Mouse (Mus musculus) kidney, embryonic 14.5 days (tissue): ENCODE measurements around the gene Sbf2. TPM values are rescaled to one million over a fixed set of nuclear protein-coding genes. Genes with fewer than 3 reads are reported as not detected.
A peak's percentile ranks its signal among the peaks of the same experiment; 100 is the strongest.

ENCODE experiments used
- ATAC-seq: fragments of 200-750 bp; cut with Nextera tagmentation; 2 replicates; pipeline ENCODE4 v1.8.0; 2017; ENCODE audit warnings: moderate number of reproducible peaks, mild to moderate bottlenecking, moderate TSS enrichment, moderate library complexity; ENCODE audit not compliant: low FRiP score, low TSS enrichment
- H3K27ac ChIP-seq: fragments of 300-500 bp; sonication (generic); 2 replicates; pipeline ENCODE4 v1.5.1; 2014; ENCODE audit warnings: low read depth, mild to moderate bottlenecking, low read length, moderate library complexity, mixed read lengths
- H3K27me3 ChIP-seq: fragments of 300-500 bp; sonication (generic); 2 replicates; pipeline ENCODE4 v1.6.1; 2014; ENCODE audit warnings: mild to moderate bottlenecking, low read length; ENCODE audit not compliant: control insufficient read depth, insufficient read depth
- H3K36me3 ChIP-seq: fragments of 300-500 bp; sonication (generic); 2 replicates; pipeline ENCODE4 v1.6.1; 2014; ENCODE audit warnings: low read length, mixed read lengths; ENCODE audit not compliant: control insufficient read depth, insufficient read depth
- H3K4me1 ChIP-seq: fragments of 300-500 bp; sonication (generic); 2 replicates; pipeline ENCODE4 v1.6.1; 2014; ENCODE audit warnings: low read length, mixed read lengths; ENCODE audit not compliant: control insufficient read depth, insufficient read depth
- H3K4me2 ChIP-seq: fragments of 300-500 bp; sonication (generic); replicated peaks from 2 replicates; pipeline ENCODE4 v1.6.1; 2014; ENCODE audit warnings: low read depth, mild to moderate bottlenecking, low read length
- H3K4me3 ChIP-seq: fragments of 300-500 bp; sonication (generic); 2 replicates; pipeline ENCODE4 v1.5.1; 2014; ENCODE audit warnings: mild to moderate bottlenecking, low read length
- H3K9ac ChIP-seq: fragments of 300-500 bp; sonication (generic); 2 replicates; pipeline ENCODE4 v1.6.1; 2014; ENCODE audit warnings: low read depth, mild to moderate bottlenecking, low read length, moderate library complexity
- H3K9me3 ChIP-seq: fragments of 300-500 bp; sonication (generic); 2 replicates; pipeline ENCODE4 v1.6.1; 2016; ENCODE audit warnings: low read length; ENCODE audit not compliant: control insufficient read depth
- WGBS: fragments of 180-500 bp; shearing (Covaris S2); extraction: QIAGEN DNeasy Blood & Tissue Kit; methylation state at CpG from one replicate; pipeline ENCODE4 v1.1.7; 2014; 5-methylcytosine and 5-hydroxymethylcytosine counted together
- polyA plus RNA-seq: library from polyadenylated mRNA; unstranded; fragments of >200 nt; fragmentation: Nextera tagmentation; extraction: Ambion mirVana; gene quantifications from 2 replicates; pipeline ENCODE4 v1.2.1, GENCODE M21; 2014

The Sbf2 gene
- 29.6 and 44.6 TPM in 2 replicates for polyA plus RNA-seq

DNA sequence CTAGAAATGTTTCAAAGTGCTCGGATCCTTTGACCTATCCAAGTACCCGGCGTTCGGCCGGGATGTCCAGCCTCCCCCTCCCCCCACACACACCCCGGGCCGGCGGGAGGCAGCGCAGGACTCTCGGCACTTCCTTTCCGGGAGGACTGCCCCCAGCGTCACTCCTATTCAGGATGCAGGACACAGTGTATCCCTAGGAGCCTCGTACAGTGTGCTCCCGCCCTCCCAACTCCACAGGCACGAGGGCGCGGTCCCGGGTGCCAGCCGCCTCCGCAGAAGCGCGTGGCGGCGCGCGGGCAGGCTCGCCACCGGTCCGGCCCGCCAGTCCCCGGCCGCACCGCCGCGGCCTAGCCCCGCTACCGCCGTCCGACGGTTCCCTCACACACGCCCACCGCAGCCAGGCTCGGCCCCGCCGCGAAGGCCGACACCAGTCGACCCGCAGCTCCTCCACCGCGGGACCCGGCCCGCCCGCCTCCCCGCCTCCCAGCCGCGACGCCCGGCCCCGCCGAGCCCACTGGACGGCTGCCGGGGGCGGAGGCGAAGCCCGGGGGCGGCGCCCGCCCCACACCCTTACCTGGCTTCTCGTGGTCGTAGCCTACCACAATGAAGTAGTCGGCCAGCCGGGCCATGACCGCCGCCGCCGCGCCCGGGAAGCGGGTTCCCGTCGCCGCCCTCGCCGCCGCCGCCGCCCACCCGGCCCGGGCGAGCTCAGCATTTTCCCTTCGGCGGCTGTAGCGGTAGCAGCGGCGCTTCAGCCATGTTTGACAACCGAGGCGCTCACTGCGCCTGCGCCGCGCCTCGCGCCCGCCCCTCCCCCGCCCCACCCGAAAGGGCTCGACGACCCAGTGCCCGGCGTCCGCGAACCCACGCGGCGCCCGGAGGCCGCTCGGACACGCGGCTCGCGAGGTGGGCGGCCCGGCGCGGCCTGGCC, at the start of gene Sbf2:
TSS of gene Sbf2 (minus strand) at position 790 of the 931 bp plus-strand sequence.
- Histone ChIP-seq H3K36me3 (no peaks in the 10 kb centered on the region), H3K9ac (peak within 1 kb of the TSS; percentile 96), H3K4me1 (0 out of 2 replicates have a peak, but pooled peaks cover 4% of the 10 kb centered on the region), H3K27ac (peak within 1 kb of the TSS; percentile 99), H3K9me3 (no peaks in the 10 kb centered on the region), H3K4me2 (peak within 1 kb of the TSS; percentile 53), H3K27me3 (no peaks in the 10 kb centered on the region), H3K4me3 (peak within 1 kb of the TSS; percentile 89)
- ATAC-seq, result peak; percentile 94
- WGBS, result under 1% methylated on average over 120 of the region's 127 CpGs

- Histone ChIP-seq H3K36me3 (no peaks in the 10 kb centered on the region), H3K27me3 (no peaks in the 10 kb centered on the region), H3K9ac (no peak overlapping the region), H3K4me1 (no peaks in the 10 kb centered on the region), H3K4me3 (no peak overlapping the region), H3K9me3 (no peaks in the 10 kb centered on the region), H3K27ac (no peak overlapping the region), H3K4me2 (no peak overlapping the region)
- ATAC-seq, result no peak
- WGBS, result 49% methylated on average over 3 of the region's 3 CpGs
These were observed 43.7 kb upstream of the Sbf2 start for GRCm38 (mm10) chr7:110658378-110658928.

- WGBS, result 55% methylated on average over 6 of the region's 6 CpGs
- H3K27me3 ChIP-seq, result no peaks in the 10 kb centered on the region
- H3K9ac ChIP-seq, result no peak overlapping the region
- no peak overlapping the region for H3K27ac ChIP-seq
- H3K36me3 ChIP-seq, result no peaks in the 10 kb centered on the region
- H3K4me3 ChIP-seq, result no peak overlapping the region
- H3K9me3 ChIP-seq, result no peaks in the 10 kb centered on the region
- ATAC-seq, result no peak
- no peaks in the 10 kb centered on the region for H3K4me1 ChIP-seq
- H3K4me2 ChIP-seq, result no peak overlapping the region
These were observed 41.2 kb upstream of the Sbf2 start for GRCm38 (mm10) chr7:110655966-110656365.

GRCm38 (mm10) chr7:110655230-110655629, 40.5 kb upstream of the Sbf2 start:
- WGBS, result 82% methylated on average over 3 of the region's 3 CpGs
- H3K4me3 ChIP-seq, result no peak overlapping the region
- H3K27me3 ChIP-seq, result no peaks in the 10 kb centered on the region
- no peak for ATAC-seq
- no peak overlapping the region for H3K9ac ChIP-seq
- H3K4me2 ChIP-seq, result no peak overlapping the region
- no peaks in the 10 kb centered on the region for H3K9me3 ChIP-seq
- H3K4me1 ChIP-seq, result no peaks in the 10 kb centered on the region
- H3K36me3 ChIP-seq, result no peaks in the 10 kb centered on the region
- no peak overlapping the region for H3K27ac ChIP-seq

DNA sequence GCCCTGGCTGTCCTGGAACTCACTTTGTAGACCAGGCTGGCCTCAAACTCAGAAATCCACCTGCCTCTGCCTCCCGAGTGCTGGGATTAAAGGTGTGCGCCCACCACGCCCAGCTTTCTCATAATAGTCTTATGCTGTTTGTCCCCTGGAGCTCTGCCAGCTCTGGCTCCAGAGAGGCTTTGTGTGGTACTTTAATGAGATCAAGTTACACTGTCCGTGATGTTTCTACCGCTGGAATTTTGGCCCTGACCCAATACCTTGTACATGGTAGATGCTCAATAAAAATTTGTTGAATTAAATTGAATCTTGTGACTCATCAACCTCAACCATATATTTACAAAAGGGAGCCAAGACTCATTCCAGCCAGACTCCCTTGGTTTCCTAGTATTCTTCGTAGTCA, 36.4 kb upstream of the Sbf2 start:
- Histone ChIP-seq H3K27me3 (no peaks in the 10 kb centered on the region), H3K4me3 (no peak overlapping the region), H3K4me2 (no peak overlapping the region), H3K36me3 (no peaks in the 10 kb centered on the region), H3K4me1 (no peaks in the 10 kb centered on the region), H3K9ac (no peak overlapping the region), H3K9me3 (peaks cover 6% of the 10 kb centered on the region), H3K27ac (no peak overlapping the region)
- 72% methylated on average over 6 of the region's 6 CpGs for WGBS
- ATAC-seq, result no peak

DNA sequence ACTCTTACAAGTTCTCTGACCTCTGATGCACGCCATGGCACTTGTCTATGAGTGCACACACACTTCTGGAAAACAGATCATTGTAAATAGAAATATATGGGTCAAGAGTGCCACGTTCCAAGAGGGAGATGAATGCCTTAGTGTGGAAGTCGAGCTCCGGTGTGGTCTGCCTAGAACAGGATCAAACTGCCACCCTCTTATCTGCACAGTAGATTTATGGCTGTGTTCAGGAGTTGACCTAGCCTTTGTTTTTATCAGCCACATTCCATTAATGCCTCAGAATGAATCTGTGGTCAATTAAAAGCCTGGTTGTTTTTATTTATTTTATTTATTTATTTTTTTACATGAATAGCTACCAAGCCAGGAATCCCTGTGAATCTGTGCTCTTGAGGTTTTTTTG, 35.8 kb upstream of the Sbf2 start:
- Histone ChIP-seq H3K9me3 (peaks cover 6% of the 10 kb centered on the region), H3K4me1 (no peaks in the 10 kb centered on the region), H3K9ac (no peak overlapping the region), H3K27me3 (no peaks in the 10 kb centered on the region), H3K27ac (no peak overlapping the region), H3K36me3 (no peaks in the 10 kb centered on the region), H3K4me3 (no peak overlapping the region), H3K4me2 (no peak overlapping the region)
- WGBS, result 44% methylated on average over 4 of the region's 4 CpGs
- ATAC-seq, result peak; percentile 40; the same call in 1 of the 2 replicates

DNA sequence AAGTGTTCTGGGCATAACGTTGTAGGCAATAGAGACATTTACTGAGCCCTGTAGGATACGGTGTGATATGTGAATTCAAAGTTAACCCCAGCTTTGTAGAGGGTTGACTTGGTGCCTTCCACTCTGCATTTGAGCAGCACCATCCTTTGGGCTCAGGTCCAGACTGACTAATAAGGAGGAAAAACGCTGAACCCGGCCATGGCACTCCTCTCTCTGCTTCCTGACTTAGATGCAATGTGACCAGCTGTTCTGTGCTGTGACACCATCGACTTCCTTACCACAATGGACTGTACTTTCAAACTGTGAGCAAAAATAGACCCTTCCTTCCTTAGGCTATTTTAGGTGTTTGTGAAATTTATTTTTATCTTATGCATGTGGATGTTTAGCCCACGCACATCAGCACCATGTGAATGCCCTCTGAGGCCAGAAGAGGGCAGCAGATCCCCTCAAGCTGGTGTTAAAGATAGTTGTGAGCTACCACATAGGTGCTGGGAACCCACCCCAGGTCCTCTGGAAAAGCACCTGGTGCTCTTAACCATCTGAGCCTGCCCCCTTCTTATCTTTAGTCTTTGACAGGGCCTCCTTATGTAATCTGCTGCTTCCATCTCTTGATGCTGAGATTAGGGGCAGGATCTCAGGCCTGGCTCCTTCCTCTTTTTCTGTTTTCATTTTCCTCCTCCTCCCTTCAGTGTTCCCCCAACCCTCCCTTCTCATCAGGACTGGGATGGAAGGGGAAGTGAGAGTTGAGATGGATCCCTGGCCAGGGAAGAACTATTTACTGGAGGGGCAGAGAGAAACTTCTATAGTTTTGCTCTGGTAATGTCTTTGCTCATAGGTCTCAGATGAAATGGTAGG, 34.6 kb upstream of the Sbf2 start:
- WGBS, result 89% methylated on average over 6 of the region's 6 CpGs
- Histone ChIP-seq H3K27me3 (no peaks in the 10 kb centered on the region), H3K4me1 (no peaks in the 10 kb centered on the region), H3K27ac (no peak overlapping the region), H3K4me3 (no peak overlapping the region), H3K9ac (no peak overlapping the region), H3K36me3 (no peaks in the 10 kb centered on the region), H3K9me3 (peaks cover 6% of the 10 kb centered on the region), H3K4me2 (no peak overlapping the region)
- ATAC-seq, result no peak

GRCm38 (mm10) chr7:110648455-110649085, 33.8 kb upstream of the Sbf2 start:
- H3K9ac ChIP-seq, result no peak overlapping the region
- no peaks in the 10 kb centered on the region for H3K27me3 ChIP-seq
- peaks cover 6% of the 10 kb centered on the region for H3K9me3 ChIP-seq
- WGBS, result 63% methylated on average over 13 of the region's 13 CpGs
- H3K36me3 ChIP-seq, result no peaks in the 10 kb centered on the region
- no peaks in the 10 kb centered on the region for H3K4me1 ChIP-seq
- H3K27ac ChIP-seq, result 0 out of 2 replicates have a peak overlapping the region, but pooled peaks have one; percentile 21
- no peak overlapping the region for H3K4me3 ChIP-seq
- ATAC-seq, result no peak
- H3K4me2 ChIP-seq, result no peak overlapping the region
